15 mouse cellular contexts compared by ENCODE assay signal in the genomic region with DNA sequence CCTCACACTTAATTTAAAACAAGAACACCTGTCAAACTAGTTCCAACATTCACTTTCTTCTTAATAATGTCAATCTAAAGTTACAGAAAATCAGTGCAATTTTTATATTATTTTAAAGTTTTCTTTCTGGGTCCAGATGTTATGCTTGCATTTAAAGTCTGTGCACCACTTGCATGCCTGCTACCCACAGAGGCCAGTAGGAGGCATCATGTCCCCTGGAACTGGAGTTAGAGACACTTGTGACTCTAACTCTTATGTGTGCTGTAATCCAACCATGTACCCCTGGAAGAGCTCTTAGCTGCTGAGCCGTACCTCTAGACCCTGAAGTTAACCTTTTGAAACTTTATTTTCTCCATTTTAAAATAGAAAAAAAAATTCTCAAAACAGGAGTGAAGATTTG. TPM values are rescaled to one million over a fixed set of nuclear protein-coding genes. Genes with fewer than 3 reads are reported as not detected.
DNase-seq lines count a peak whose midpoint lies in the region; ATAC-seq and TF ChIP-seq lines count a peak whose summit lies in the region.
"Had no signal": no experiment of that assay in that cellular context is flagged by ENCODE, and none has a peak within 500 bp of the region (broad histone marks: within the 10 kb centered on the region; RNA-seq: fewer than 3 reads in every experiment).

No protein-coding gene starts in this region.

- no peak for DNase-seq in heart, adult 2 months
- no peak for DNase-seq in heart, embryonic 10.5 days (ENCODE audit: low spot score)
- DNase-seq in liver, postnatal 0 days, result no peak
- no peak for DNase-seq in liver
- peak; percentile 17 for DNase-seq in CH12.LX (ENCODE audit: extremely low read depth)
- peak; percentile 19 for DNase-seq in adipocyte (ENCODE audit: low spot score)
- no peak for DNase-seq in spleen, postnatal 4 days (ENCODE audit: low spot score in 2 of 2)
- DNase-seq: adrenal gland, postnatal 10 days; cerebellum, adult 18-20 months; gastrocnemius, postnatal 14 days; lung, adult 18-20 months; midbrain, embryonic 14.5 days; thymus, adult 18-20 months had no signal

- H3K9ac ChIP-seq in heart, adult 2 months (ENCODE audit: low read depth, low read length), result no peak overlapping the region
- no peak overlapping the region for H3K9ac ChIP-seq in liver, postnatal 0 days (replicated peaks)
- no peak overlapping the region for H3K9ac ChIP-seq in CH12.LX (ENCODE audit: insufficient read depth, low read depth)
- H3K9ac ChIP-seq: embryonic facial prominence, embryonic 12.5 days had no signal

- no peaks in the 10 kb centered on the region for H3K27me3 ChIP-seq in heart, adult 2 months (ENCODE audit: control insufficient read depth, insufficient read depth, low read length)
- H3K27me3 ChIP-seq in heart, embryonic 10.5 days (ENCODE audit: insufficient read depth, poor library complexity, severe bottlenecking), result no peaks in the 10 kb centered on the region
- no peaks in the 10 kb centered on the region for H3K27me3 ChIP-seq in liver, postnatal 0 days (ENCODE audit: insufficient read depth, low read length)
- H3K27me3 ChIP-seq in CH12.LX (replicated peaks), result no peaks in the 10 kb centered on the region
- H3K27me3 ChIP-seq: embryonic facial prominence, embryonic 12.5 days had no signal

- no peak overlapping the region for H3K4me3 ChIP-seq in heart, adult 2 months
- no peak overlapping the region for H3K4me3 ChIP-seq in heart, embryonic 10.5 days
- no peak overlapping the region for H3K4me3 ChIP-seq in liver, postnatal 0 days (ENCODE audit: low read depth, low read length)
- H3K4me3 ChIP-seq in CH12.LX (replicated peaks in 1 of 3; ENCODE audit: low read depth in 2 of 3, low read length in 2 of 3, poor library complexity in 1 of 3), result no peak overlapping the region
- H3K4me3 ChIP-seq: embryonic facial prominence, embryonic 12.5 days had no signal

- H3K36me3 ChIP-seq in heart, adult 2 months (ENCODE audit: control insufficient read depth, insufficient read depth, low read length), result no peaks in the 10 kb centered on the region
- H3K36me3 ChIP-seq in heart, embryonic 10.5 days, result peaks cover 9% of the 10 kb centered on the region; the same call in 1 of the 2 replicates
- H3K36me3 ChIP-seq in liver, postnatal 0 days (replicated peaks; ENCODE audit: insufficient read depth, low read length), result peaks cover 8% of the 10 kb centered on the region
- peaks cover 3 to 7% of the 10 kb centered on the region in 2 experiments for H3K36me3 ChIP-seq in CH12.LX (replicated peaks in 1 of 2; ENCODE audit: control insufficient read depth in 1 of 2, insufficient read depth in 1 of 2, low read length in 1 of 2)
- H3K36me3 ChIP-seq: embryonic facial prominence, embryonic 12.5 days had no signal

- peak; percentile 59 for TF ChIP-seq RAD21 in CH12.LX (IDR thresholded peaks at IDR 0.05; ENCODE audit: low read depth, low read length)

- TF ChIP-seq POLR2A in heart, adult 2 months (IDR thresholded peaks at IDR 0.05; ENCODE audit: insufficient read depth, low read depth, low read length), result no peak
- TF ChIP-seq POLR2A in CH12.LX (IDR thresholded peaks at IDR 0.05; ENCODE audit: low read depth, low read length), result no peak

- dilution Hi-C loops in CH12.LX (cut with MboI; ENCODE audit: extremely low pct_ligation_motif_present, extremely low pct_unique_long_range_greater_than_20kb, low sequenced_read_pairs), result no loop called here

- no peak overlapping the region for H3K4me2 ChIP-seq in liver, postnatal 0 days (ENCODE audit: low read depth, low read length)
- no peak overlapping the region for H3K4me2 ChIP-seq in CH12.LX (ENCODE audit: insufficient read depth, low read depth, poor library complexity, severe bottlenecking)
- H3K4me2 ChIP-seq: embryonic facial prominence, embryonic 12.5 days had no signal

- H3K9me3 ChIP-seq in heart, embryonic 10.5 days, result no peaks in the 10 kb centered on the region
- no peaks in the 10 kb centered on the region for H3K9me3 ChIP-seq in liver, postnatal 0 days (ENCODE audit: low read length)
- no peaks in the 10 kb centered on the region for H3K9me3 ChIP-seq in CH12.LX (replicated peaks; ENCODE audit: low read length)
- H3K9me3 ChIP-seq: embryonic facial prominence, embryonic 12.5 days had no signal

- WGBS in heart, adult 2 months, result 96% methylated on average over 1 of the region's 1 CpGs
- 72% methylated on average over 1 of the region's 1 CpGs for WGBS in heart, embryonic 10.5 days
- WGBS in liver, postnatal 0 days (ENCODE audit: insufficient replicate concordance), result 68% methylated on average over 1 of the region's 1 CpGs

- in situ Hi-C loops in CH12.LX (cut with MboI; ENCODE audit: low pct_ligation_motif_present, low pct_unique_long_range_greater_than_20kb, low sequenced_read_pairs), result loop anchor here (25.0 kb wide), 1 partner anchor 882 kb away; no protein-coding TSS in a partner anchor

- TF ChIP-seq CTCF in heart, adult 2 months (IDR thresholded peaks at IDR 0.05), result peak; percentile 34
- peak; percentile 43 for TF ChIP-seq CTCF in liver, postnatal 0 days (IDR thresholded peaks at IDR 0.05; ENCODE audit: low read depth)
- peak in 1 of 2 experiments; percentile 67; a peak in 2 of 4 replicates for TF ChIP-seq CTCF in CH12.LX (conservative IDR thresholded peaks at IDR 0.05 in 1 of 2, IDR thresholded peaks at IDR 0.05 in 1 of 2; ENCODE audit: low read depth in 2 of 2, low read length in 2 of 2)

- no peaks in the 10 kb centered on the region for H3K4me1 ChIP-seq in heart, adult 2 months (ENCODE audit: control insufficient read depth, insufficient read depth, low read length)
- H3K4me1 ChIP-seq in heart, embryonic 10.5 days, result peaks cover 3% of the 10 kb centered on the region; the same call in 1 of the 2 replicates
- H3K4me1 ChIP-seq in liver, postnatal 0 days (ENCODE audit: insufficient read depth), result no peaks in the 10 kb centered on the region
- H3K4me1 ChIP-seq in CH12.LX (ENCODE audit: control insufficient read depth in 1 of 2, insufficient read depth in 2 of 2), result peaks cover 0 to 14% of the 10 kb centered on the region in 2 experiments; a peak in 2 of 4 replicates
- H3K4me1 ChIP-seq: embryonic facial prominence, embryonic 12.5 days had no signal

- no peaks in the 10 kb centered on the region for H3K79me2 ChIP-seq in heart, adult 2 months (replicated peaks; ENCODE audit: control insufficient read depth, insufficient read depth, low read length)
- no peaks in the 10 kb centered on the region for H3K79me2 ChIP-seq in CH12.LX (replicated peaks; ENCODE audit: control insufficient read depth, extremely low read depth, insufficient read depth, poor library complexity, severe bottlenecking)

- no peak overlapping the region for H3K27ac ChIP-seq in heart, adult 2 months
- H3K27ac ChIP-seq in heart, embryonic 10.5 days, result no peak overlapping the region
- no peak overlapping the region for H3K27ac ChIP-seq in liver, postnatal 0 days (ENCODE audit: low read depth)
- no peak overlapping the region for H3K27ac ChIP-seq in CH12.LX (ENCODE audit: insufficient read depth, low read depth)
- H3K27ac ChIP-seq: embryonic facial prominence, embryonic 12.5 days had no signal

- no peak for ATAC-seq in liver, postnatal 0 days
- ATAC-seq in erythroblast, adult 5-6 weeks (replicated peaks; ENCODE audit: low FRiP score, poor library complexity, severe bottlenecking), result no peak

- no peak for TF ChIP-seq EP300 in heart, adult 2 months (IDR thresholded peaks at IDR 0.05; ENCODE audit: insufficient read depth, low read depth, low read length)
- no peak for TF ChIP-seq EP300 in liver, postnatal 0 days (IDR thresholded peaks at IDR 0.05; ENCODE audit: low read depth)
- TF ChIP-seq EP300 in CH12.LX (IDR thresholded peaks at IDR 0.05; ENCODE audit: low read length), result no peak

- intact Hi-C loops in heart, adult 2 months (cut with DNase I), result loop anchor here (5.0 kb wide), 2 partner anchors 242 to 887 kb away; no protein-coding TSS in a partner anchor

TF ChIP-seq in CH12.LX, 34 proteins besides CTCF, POLR2A, EP300 and RAD21:
- TF ChIP-seq E2F4 (IDR thresholded peaks at IDR 0.05; ENCODE audit: insufficient replicate concordance, low read depth, low read length), result no peak
- TF ChIP-seq SMC3 (IDR thresholded peaks at IDR 0.05; ENCODE audit: low read depth, low read length), result peak; percentile 39
TF ChIP-seq in CH12.LX: peak in this region for 1.

RNA-seq across cellular contexts. Expression of gene Ypel5, which starts 19.0 kb away (rescaled TPM):
- 10 to 100 TPM; 35.6 to 36.4 TPM for total RNA-seq in heart, adult 2 months (2021)
- polyA plus RNA-seq in heart, adult 2 months (2012; rRNA removed), result 26.6 and 30.8 TPM in 2 replicates
- 34.7 and 44.9 TPM in 2 replicates for polyA plus RNA-seq in heart, embryonic 10.5 days (2016; fragmentation: Nextera tagmentation; extraction: Ambion mirVana)
- polyA plus RNA-seq in liver, postnatal 0 days (2015; fragmentation: Nextera tagmentation; extraction: Ambion mirVana), result 59.4 and 59.7 TPM in 2 replicates
- total RNA-seq in CH12.LX (2012; rRNA removed) (6.5 and 8.9 TPM in 2 replicates), CH12.LX (2014; rRNA removed) (15.7 and 16.1 TPM in 2 replicates)
- 12.3 and 14.3 TPM in 2 replicates for polyA plus RNA-seq in CH12.LX (2012; ENCODE audit: insufficient read length, low read depth)
- 173 and 174 TPM in 2 replicates for total RNA-seq in erythroblast, adult 5-6 weeks (2015; ENCODE audit: low replicate concordance)
- 314 and 339 TPM in 2 replicates for total RNA-seq in erythroblast, adult 5-6 weeks (2017; ENCODE audit: low replicate concordance)

Comparison
In these comparisons a context has a peak if more than half of its experiments do, and no peak if none do; other contexts are left out.
1. DNase-seq: peak in CH12.LX (single experiment) and adipocyte (single experiment); none in heart, adult 2 months (0 of 2), heart, embryonic 10.5 days (single experiment), liver, postnatal 0 days (single experiment), liver (single experiment) and spleen, postnatal 4 days (0 of 2).